Mouse (Mus musculus) liver, adult 2 months (tissue): ENCODE data around the gene Nxph4. TPM values are rescaled to one million over a fixed set of nuclear protein-coding genes. Genes with fewer than 3 reads are reported as not detected.

Experiments
- DNase-seq: peaks from one replicate; pipeline ENCODE4 v3.0.0-alpha.2; 2011; ENCODE audit warnings: low read depth, low spot score; ENCODE audit errors: extremely low read depth
- H3K27ac ChIP-seq: fragments of 200-500 bp; replicated peaks from 2 replicates; pipeline ENCODE4 v1.5.1; 2012; ENCODE audit warnings: low read depth, mild to moderate bottlenecking, control low read depth, inconsistent platforms, low read length; ENCODE audit not compliant: insufficient read depth
- H3K27me3 ChIP-seq: fragments of 200-500 bp; 2 replicates; pipeline ENCODE4 v1.6.1; 2012; ENCODE audit warnings: mild to moderate bottlenecking, moderate library complexity, low read length, inconsistent platforms; ENCODE audit not compliant: control insufficient read depth, insufficient read depth
- H3K36me3 ChIP-seq: fragments of 200-500 bp; 2 replicates; pipeline ENCODE4 v1.6.1; 2012; ENCODE audit warnings: low read length, inconsistent platforms; ENCODE audit not compliant: control insufficient read depth, insufficient read depth
- H3K4me1 ChIP-seq: fragments of 200-500 bp; 2 replicates; pipeline ENCODE4 v1.6.1; 2011; ENCODE audit warnings: low read length; ENCODE audit not compliant: control insufficient read depth, insufficient read depth
- H3K4me3 ChIP-seq: fragments of 200-500 bp; 2 replicates; pipeline ENCODE4 v1.5.1; 2011; ENCODE audit warnings: low read depth, mild to moderate bottlenecking, control low read depth, low read length, moderate library complexity; ENCODE audit not compliant: insufficient read depth
- H3K79me2 ChIP-seq: fragments of 200-500 bp; 2 replicates; pipeline ENCODE4 v1.6.1; 2012; ENCODE audit warnings: inconsistent platforms, mild to moderate bottlenecking, low read length, moderate library complexity; ENCODE audit not compliant: control insufficient read depth, insufficient read depth
- H3K9ac ChIP-seq: fragments of 200-500 bp; 2 replicates; pipeline ENCODE4 v1.6.1; 2012; ENCODE audit warnings: low read depth, mild to moderate bottlenecking, control low read depth, inconsistent platforms, low read length
- CTCF ChIP-seq: fragments of 200-500 bp; IDR thresholded peaks from 2 replicates; pipeline ENCODE4 v1.5.1; 2011; ENCODE audit warnings: low read depth, low read length, control low read depth
- POLR2A ChIP-seq: fragments of 200-500 bp; IDR thresholded peaks from 2 replicates; pipeline ENCODE4 v1.6.1; 2011; ENCODE audit warnings: low read length, control low read depth; ENCODE audit not compliant: insufficient read depth; ENCODE audit errors: extremely low read depth
- WGBS: fragments of 180-500 bp; shearing (Covaris S2); methylation state at CpG from one replicate; pipeline ENCODE4 v1.1.7; 2018; 5-methylcytosine and 5-hydroxymethylcytosine counted together
- polyA plus RNA-seq: library from polyadenylated mRNA; depleted of rRNA; stranded (reverse); fragments of >200 nt; gene quantifications from 2 replicates; pipeline ENCODE4 v1.2.3, GENCODE M21; 2012
- total RNA-seq: library from RNA; depleted of rRNA; stranded (reverse); fragments of >200 nt; gene quantifications from 2 replicates; pipeline ENCODE4 v1.2.3, GENCODE M21; 2014

Nxph4 gene
- total and polyA plus RNA-seq, 2 experiments, result not detected

- Histone ChIP-seq H3K36me3 (peaks cover 5% of the 10 kb centered on the region; the same call in 1 of the 2 replicates), H3K79me2 (no peaks in the 10 kb centered on the region), H3K4me3 (no peak overlapping the region), H3K9ac (no peak overlapping the region), H3K27ac (no peak overlapping the region), H3K27me3 (peaks cover 2% of the 10 kb centered on the region; the same call in 1 of the 2 replicates), H3K4me1 (peaks cover 19% of the 10 kb centered on the region)
- TF ChIP-seq CTCF (no peak), POLR2A (no peak)
- 19% methylated on average over 16 of the region's 16 CpGs for WGBS
- no peak for DNase-seq
Observed at GRCm38 (mm10) chr10:127513501-127514091, 20.8 kb downstream of the Nxph4 start.

- Histone ChIP-seq H3K36me3 (no peaks in the 10 kb centered on the region; the same call in 1 of the 2 replicates), H3K27ac (no peak overlapping the region), H3K4me1 (peaks cover 18% of the 10 kb centered on the region), H3K9ac (peak overlapping the region; percentile 47), H3K79me2 (no peaks in the 10 kb centered on the region), H3K27me3 (peaks cover 2% of the 10 kb centered on the region; the same call in 1 of the 2 replicates), H3K4me3 (no peak overlapping the region)
- under 1% methylated on average over 27 of the region's 27 CpGs for WGBS
- DNase-seq, result peak; percentile 69
- TF ChIP-seq POLR2A (no peak), CTCF (peak; percentile 100)
Observed at GRCm38 (mm10) chr10:127512813-127513212, 21.5 kb downstream of the Nxph4 start.

GRCm38 (mm10) chr10:127512307-127512666 lies 22.1 kb downstream of the Nxph4 start:
- TF ChIP-seq POLR2A (no peak), CTCF (no peak)
- H3K4me3 ChIP-seq, result no peak overlapping the region
- H3K9ac ChIP-seq, result no peak overlapping the region
- peaks cover 2% of the 10 kb centered on the region; the same call in 1 of the 2 replicates for H3K27me3 ChIP-seq
- 12% methylated on average over 7 of the region's 7 CpGs for WGBS
- H3K36me3 ChIP-seq, result no peaks in the 10 kb centered on the region
- DNase-seq, result no peak
- H3K4me1 ChIP-seq, result peaks cover 13% of the 10 kb centered on the region; the same call in 1 of the 2 replicates
- H3K27ac ChIP-seq, result no peak overlapping the region
- H3K79me2 ChIP-seq, result no peaks in the 10 kb centered on the region

DNA sequence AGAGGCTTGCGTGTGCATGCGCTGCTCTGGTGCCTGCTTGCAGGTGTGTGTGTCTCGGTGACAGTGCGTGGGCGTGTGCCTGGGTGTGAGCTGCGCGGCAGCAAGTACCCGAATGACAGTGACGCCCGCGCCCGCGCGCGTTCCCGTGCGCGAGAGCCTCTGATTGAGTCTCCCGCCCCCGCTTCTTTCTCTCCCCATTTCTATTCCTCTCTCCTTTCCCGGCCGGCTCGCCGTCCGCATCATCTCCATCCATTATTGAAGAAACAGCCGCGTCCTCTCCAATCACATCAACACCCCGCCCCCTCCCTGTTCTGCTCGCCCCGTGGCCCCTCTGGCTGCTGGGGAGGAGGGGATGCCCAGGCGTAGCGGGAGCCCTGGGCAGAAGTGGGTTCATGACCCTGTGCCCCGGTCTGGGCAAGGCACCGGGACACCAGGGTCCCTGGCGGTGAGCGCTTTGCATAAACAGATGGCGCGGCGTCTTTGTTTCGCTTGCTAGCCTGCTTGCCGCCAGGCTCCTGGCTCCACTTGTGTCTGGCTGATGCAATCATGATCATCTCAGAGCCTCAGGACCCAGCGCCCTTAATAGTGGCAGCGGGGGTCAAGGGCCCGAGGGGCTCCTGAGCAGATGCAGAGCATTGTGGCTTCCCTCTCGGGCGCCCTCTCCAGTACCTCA lies 22.6 kb downstream of the Nxph4 start:
- H3K4me3 ChIP-seq, result peak overlapping the region; percentile 48; the same call in 1 of the 2 replicates
- 0 out of 2 replicates have a peak overlapping the region, but pooled peaks have one; percentile 24 for H3K9ac ChIP-seq
- no peaks in the 10 kb centered on the region for H3K79me2 ChIP-seq
- H3K36me3 ChIP-seq, result no peaks in the 10 kb centered on the region
- no peak for DNase-seq
- H3K27ac ChIP-seq, result no peak overlapping the region
- 2% methylated on average over 45 of the region's 46 CpGs for WGBS
- H3K27me3 ChIP-seq, result peaks cover 2% of the 10 kb centered on the region; the same call in 1 of the 2 replicates
- H3K4me1 ChIP-seq, result peaks cover 10% of the 10 kb centered on the region; the same call in 1 of the 2 replicates
- TF ChIP-seq POLR2A (no peak), CTCF (no peak)

- Histone ChIP-seq H3K27ac (no peak overlapping the region), H3K4me1 (peaks cover 7% of the 10 kb centered on the region; the same call in 1 of the 2 replicates), H3K27me3 (peaks cover 2% of the 10 kb centered on the region; the same call in 1 of the 2 replicates), H3K9ac (no peak overlapping the region), H3K79me2 (no peaks in the 10 kb centered on the region), H3K36me3 (no peaks in the 10 kb centered on the region), H3K4me3 (no peak overlapping the region)
- 38% methylated on average over 11 of the region's 11 CpGs for WGBS
- DNase-seq, result no peak
- no peak for TF ChIP-seq CTCF
- no peak for TF ChIP-seq POLR2A
Observed at GRCm38 (mm10) chr10:127510895-127511617, 23.3 kb downstream of the Nxph4 start.
